Mouse (Mus musculus): ENCODE results near the gene Akt2.

DNA sequence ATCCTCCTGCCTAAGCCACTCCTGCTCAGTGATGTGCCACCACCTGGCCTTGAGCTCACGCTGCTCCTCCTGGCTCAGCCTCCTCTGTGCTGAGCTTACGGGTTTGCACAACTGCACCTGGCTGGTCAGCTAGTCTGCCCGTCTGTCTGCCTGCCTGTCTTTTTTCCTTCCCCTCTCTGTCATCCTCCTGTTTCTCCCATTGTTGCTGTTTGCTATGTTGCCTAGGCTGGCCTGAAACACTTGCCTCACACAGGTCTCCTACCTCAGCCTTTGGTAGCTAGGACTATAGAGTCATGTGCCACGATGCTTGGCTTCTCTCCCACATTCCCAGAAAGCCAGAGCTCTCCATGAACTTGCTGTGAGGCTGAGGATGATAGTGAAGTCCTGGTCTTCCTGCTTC, 21.6 kb downstream of the Akt2 start:
- TF ChIP-seq CTCF (IDR thresholded peaks at IDR 0.05; ENCODE audit: borderline replicate concordance, control insufficient read depth, extremely low read depth, insufficient read depth, low read length, poor library complexity) (no peak), POLR2A (IDR thresholded peaks at IDR 0.05; ENCODE audit: control insufficient read depth, extremely low read depth, insufficient read depth, low read length, poor library complexity) (no peak)

All from thymus, adult 2 months (tissue).